8 mouse cellular contexts compared by ENCODE assay signal in the genomic region with DNA sequence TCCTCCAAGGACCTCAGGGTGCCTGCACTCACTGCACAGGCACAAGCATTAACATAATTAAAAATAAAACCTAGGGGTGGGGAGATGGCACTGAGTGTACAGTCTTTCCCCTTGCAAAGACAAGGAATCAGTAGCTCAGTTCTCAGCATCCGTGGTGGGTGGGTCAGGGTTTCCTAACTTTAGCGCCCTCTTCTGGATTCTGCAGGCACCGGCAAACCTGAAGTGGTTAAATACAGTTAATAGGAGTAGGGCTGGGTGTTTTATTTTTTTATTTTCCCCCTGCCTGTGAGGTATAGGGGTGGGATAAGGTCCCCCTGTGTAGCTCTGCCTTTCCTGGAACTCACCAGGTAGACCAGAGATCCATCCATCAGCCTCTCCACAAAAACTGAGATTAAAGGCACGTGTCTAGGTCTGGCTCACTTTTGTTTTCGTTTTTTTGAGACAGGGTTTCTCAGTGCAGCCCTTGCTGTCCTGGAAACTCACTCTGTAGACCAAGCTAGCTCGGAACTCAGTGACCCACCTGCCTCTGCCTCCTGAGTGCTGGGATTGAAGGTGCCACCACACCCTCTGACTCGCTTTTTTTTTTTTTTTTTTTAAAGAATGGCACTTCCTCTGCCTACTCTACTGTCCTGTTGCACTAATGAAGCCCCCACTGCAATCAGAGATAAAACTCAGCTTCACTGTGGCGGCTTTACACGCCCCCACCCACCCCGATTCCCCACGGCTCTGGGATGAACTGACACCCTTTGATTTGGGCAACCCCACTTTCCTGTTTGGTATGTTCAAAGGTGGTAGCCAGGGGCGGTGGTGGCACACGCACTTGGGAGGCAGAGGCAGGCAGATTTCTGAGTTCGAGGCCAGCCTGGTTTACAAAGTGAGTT. TPM values are rescaled to one million over a fixed set of nuclear protein-coding genes. Genes with fewer than 3 reads are reported as not detected.
DNase-seq lines count a peak whose midpoint lies in the region; ATAC-seq and TF ChIP-seq lines count a peak whose summit lies in the region.

No protein-coding gene starts in this region.

- no peak for ATAC-seq in embryonic facial prominence, embryonic 11.5 days (replicated peaks; ENCODE audit: insufficient number of reproducible peaks, low FRiP score, low TSS enrichment, low read depth)
- ATAC-seq in liver, postnatal 0 days, result no peak
- ATAC-seq in stomach, postnatal 0 days (ENCODE audit: low FRiP score, low TSS enrichment), result no peak
- no peak for ATAC-seq in erythroblast, adult 5-6 weeks (replicated peaks; ENCODE audit: low FRiP score, poor library complexity, severe bottlenecking)

- peaks cover 9 to 28% of the 10 kb centered on the region in 2 experiments for H3K4me1 ChIP-seq in CH12.LX (ENCODE audit: control insufficient read depth in 1 of 2, insufficient read depth in 2 of 2)
- peaks cover 5% of the 10 kb centered on the region; the same call in 1 of the 2 replicates for H3K4me1 ChIP-seq in embryonic facial prominence, embryonic 11.5 days (ENCODE audit: control insufficient read depth, insufficient read depth, low read length)
- peaks cover 20% of the 10 kb centered on the region for H3K4me1 ChIP-seq in liver, postnatal 0 days (ENCODE audit: insufficient read depth)
- H3K4me1 ChIP-seq in stomach, postnatal 0 days (replicated peaks; ENCODE audit: control insufficient read depth, insufficient read depth), result 0 out of 2 replicates have a peak, but pooled peaks cover 4% of the 10 kb centered on the region

- no peak for TF ChIP-seq EP300 in CH12.LX (IDR thresholded peaks at IDR 0.05; ENCODE audit: low read length)
- TF ChIP-seq EP300 in liver, postnatal 0 days (IDR thresholded peaks at IDR 0.05; ENCODE audit: low read depth), result no peak
- no peak for TF ChIP-seq EP300 in stomach, postnatal 0 days (optimal IDR thresholded peaks at IDR 0.05)

- H3K27me3 ChIP-seq in CH12.LX (replicated peaks), result no peaks in the 10 kb centered on the region
- peaks cover 11% of the 10 kb centered on the region for H3K27me3 ChIP-seq in embryonic facial prominence, embryonic 11.5 days (ENCODE audit: control insufficient read depth, insufficient read depth, low read length)
- H3K27me3 ChIP-seq in liver, postnatal 0 days (ENCODE audit: insufficient read depth, low read length), result peaks cover 23% of the 10 kb centered on the region
- H3K27me3 ChIP-seq in stomach, postnatal 0 days (ENCODE audit: control insufficient read depth, insufficient read depth, low read length), result no peaks in the 10 kb centered on the region

- H3K36me3 ChIP-seq in CH12.LX (replicated peaks in 1 of 2; ENCODE audit: control insufficient read depth in 1 of 2, insufficient read depth in 1 of 2, low read length in 1 of 2), result peaks cover 35 to 58% of the 10 kb centered on the region in 2 experiments
- peaks cover 16% of the 10 kb centered on the region for H3K36me3 ChIP-seq in embryonic facial prominence, embryonic 11.5 days (replicated peaks; ENCODE audit: control insufficient read depth, insufficient read depth, low read depth, low read length)
- H3K36me3 ChIP-seq in liver, postnatal 0 days (replicated peaks; ENCODE audit: insufficient read depth, low read length), result peaks cover 31% of the 10 kb centered on the region
- peaks cover 16% of the 10 kb centered on the region for H3K36me3 ChIP-seq in stomach, postnatal 0 days (ENCODE audit: control insufficient read depth, insufficient read depth, low read length)

- no peak for DNase-seq in gastrocnemius, adult 2 months
- no peak for DNase-seq in gastrocnemius, adult 8-10 months (ENCODE audit: low spot score in 2 of 2)
- peak; percentile 62 for DNase-seq in CH12.LX (ENCODE audit: extremely low read depth)
- DNase-seq in embryonic facial prominence, embryonic 11.5 days (ENCODE audit: low spot score), result peak; percentile 72
- DNase-seq in induced T-regulatory cell, adult 2 months (ENCODE audit: low read depth), result peak; percentile 82
- DNase-seq in liver, postnatal 0 days, result peak; percentile 55
- peak; percentile 54 for DNase-seq in stomach, postnatal 0 days (ENCODE audit: low spot score)

- H3K4me2 ChIP-seq in CH12.LX (ENCODE audit: insufficient read depth, low read depth, poor library complexity, severe bottlenecking), result peak overlapping the region; percentile 87
- no peak overlapping the region; the same call in 1 of the 2 replicates for H3K4me2 ChIP-seq in embryonic facial prominence, embryonic 11.5 days (ENCODE audit: low read depth, low read length)
- H3K4me2 ChIP-seq in liver, postnatal 0 days (ENCODE audit: low read depth, low read length), result peak overlapping the region; percentile 99
- H3K4me2 ChIP-seq in stomach, postnatal 0 days (replicated peaks; ENCODE audit: low read depth), result peak overlapping the region; percentile 98

- no peak; the same call in 1 of the 2 replicates for TF ChIP-seq POLR2A in CH12.LX (IDR thresholded peaks at IDR 0.05; ENCODE audit: low read depth, low read length)

- WGBS in embryonic facial prominence, embryonic 11.5 days, result 64% methylated on average over 14 of the region's 14 CpGs
- 47% methylated on average over 14 of the region's 14 CpGs for WGBS in liver, postnatal 0 days (ENCODE audit: insufficient replicate concordance)
- 56% methylated on average over 14 of the region's 14 CpGs for WGBS in stomach, postnatal 0 days

- H3K9ac ChIP-seq in CH12.LX (ENCODE audit: insufficient read depth, low read depth), result peak overlapping the region; percentile 65
- no peak overlapping the region for H3K9ac ChIP-seq in embryonic facial prominence, embryonic 11.5 days (replicated peaks; ENCODE audit: low read length)
- H3K9ac ChIP-seq in liver, postnatal 0 days (replicated peaks), result no peak overlapping the region
- H3K9ac ChIP-seq in stomach, postnatal 0 days (ENCODE audit: low read length), result no peak overlapping the region

- no peaks in the 10 kb centered on the region for H3K9me3 ChIP-seq in CH12.LX (replicated peaks; ENCODE audit: low read length)
- H3K9me3 ChIP-seq in embryonic facial prominence, embryonic 11.5 days (replicated peaks; ENCODE audit: control insufficient read depth, low read length), result no peaks in the 10 kb centered on the region
- no peaks in the 10 kb centered on the region for H3K9me3 ChIP-seq in liver, postnatal 0 days (ENCODE audit: low read length)
- H3K9me3 ChIP-seq in stomach, postnatal 0 days (ENCODE audit: control insufficient read depth, low read length), result no peaks in the 10 kb centered on the region

- dilution Hi-C loops in CH12.LX (cut with MboI; ENCODE audit: extremely low pct_ligation_motif_present, extremely low pct_unique_long_range_greater_than_20kb, low sequenced_read_pairs), result no loop called here

- H3K4me3 ChIP-seq in gastrocnemius, adult 2 months, result peak overlapping the region; percentile 72
- H3K4me3 ChIP-seq in CH12.LX (replicated peaks in 1 of 3; ENCODE audit: low read depth in 2 of 3, low read length in 2 of 3, poor library complexity in 1 of 3), result peak overlapping the region; percentile 50 to 62 (median 60)
- peak overlapping the region; percentile 67; the same call in 1 of the 2 replicates for H3K4me3 ChIP-seq in embryonic facial prominence, embryonic 11.5 days (ENCODE audit: low read depth, low read length)
- peak overlapping the region; percentile 68; the same call in 1 of the 2 replicates for H3K4me3 ChIP-seq in liver, postnatal 0 days (ENCODE audit: low read depth, low read length)
- H3K4me3 ChIP-seq in stomach, postnatal 0 days (ENCODE audit: low read depth, low read length), result no peak overlapping the region

- H3K79me2 ChIP-seq in CH12.LX (replicated peaks; ENCODE audit: control insufficient read depth, extremely low read depth, insufficient read depth, poor library complexity, severe bottlenecking), result peaks cover 11% of the 10 kb centered on the region

- H3K27ac ChIP-seq in gastrocnemius, adult 2 months, result no peak overlapping the region
- peak overlapping the region; percentile 25; the same call in 1 of the 2 replicates for H3K27ac ChIP-seq in CH12.LX (ENCODE audit: insufficient read depth, low read depth)
- no peak overlapping the region for H3K27ac ChIP-seq in embryonic facial prominence, embryonic 11.5 days (replicated peaks; ENCODE audit: low read depth, low read length)
- H3K27ac ChIP-seq in liver, postnatal 0 days (ENCODE audit: low read depth), result no peak overlapping the region
- H3K27ac ChIP-seq in stomach, postnatal 0 days (replicated peaks), result no peak overlapping the region

- TF ChIP-seq CTCF in gastrocnemius, adult 2 months (IDR thresholded peaks at IDR 0.05), result peak; percentile 52
- peak; percentile 38 to 63; a peak in 3 of 4 replicates for TF ChIP-seq CTCF in CH12.LX (conservative IDR thresholded peaks at IDR 0.05 in 1 of 2, IDR thresholded peaks at IDR 0.05 in 1 of 2; ENCODE audit: low read depth in 2 of 2, low read length in 2 of 2)
- peak; percentile 61 for TF ChIP-seq CTCF in liver, postnatal 0 days (IDR thresholded peaks at IDR 0.05; ENCODE audit: low read depth)
- peak; percentile 71 for TF ChIP-seq CTCF in stomach, postnatal 0 days (IDR thresholded peaks at IDR 0.05; ENCODE audit: low read depth)

- in situ Hi-C loops in CH12.LX (cut with MboI; ENCODE audit: low pct_ligation_motif_present, low pct_unique_long_range_greater_than_20kb, low sequenced_read_pairs), result no loop called here

- intact Hi-C loops in gastrocnemius, adult 2 months (cut with DNase I), result no loop called here

- no peak for TF ChIP-seq RAD21 in CH12.LX (IDR thresholded peaks at IDR 0.05; ENCODE audit: low read depth, low read length)

RNA-seq across cellular contexts. Expression of a gene that starts 0.5 kb away (rescaled TPM):
- under 1 TPM in 1 of 2 experiments, not detected in 1; 0.14 TPM for total RNA-seq in gastrocnemius, adult 2 months (2021)
- not detected for total RNA-seq in gastrocnemius, adult 8-10 months (2022)
- total RNA-seq in CH12.LX (2012; rRNA removed), result 2.7 and 3.6 TPM in 2 replicates
- total RNA-seq in CH12.LX (2014; rRNA removed), result 1.5 and 1.8 TPM in 2 replicates
- polyA plus RNA-seq in CH12.LX (2012; ENCODE audit: insufficient read length, low read depth), result 4.0 and 4.2 TPM in 2 replicates
- 0.89 and 1.2 TPM in 2 replicates for polyA plus RNA-seq in embryonic facial prominence, embryonic 11.5 days (2014; fragmentation: Nextera tagmentation; extraction: Ambion mirVana)
- polyA plus RNA-seq in liver, postnatal 0 days (2015; fragmentation: Nextera tagmentation; extraction: Ambion mirVana), result 0.12 TPM in 1 of 2 replicates, not detected in the other
- polyA plus RNA-seq in stomach, postnatal 0 days (2015; fragmentation: Nextera tagmentation; extraction: Ambion mirVana), result 0.73 and 0.79 TPM in 2 replicates
- 0.42 TPM in 1 of 2 replicates, not detected in the other for total RNA-seq in erythroblast, adult 5-6 weeks (2015; ENCODE audit: low replicate concordance)
- 0.42 and 1.4 TPM in 2 replicates for total RNA-seq in erythroblast, adult 5-6 weeks (2017; ENCODE audit: low replicate concordance)

RNA-seq across cellular contexts. Expression of a gene that starts 4.9 kb away (rescaled TPM):
- total RNA-seq in gastrocnemius, adult 2 months (2021), result 10 to 100 TPM; 55.8 to 59.5 TPM
- total RNA-seq in gastrocnemius, adult 8-10 months (2022), result 10 to 100 TPM; 56.2 to 75.3 (median 61.7) TPM
- total RNA-seq in CH12.LX (2012; rRNA removed), result 24.8 and 32.5 TPM in 2 replicates
- total RNA-seq in CH12.LX (2014; rRNA removed), result 9.0 and 15.8 TPM in 2 replicates
- 45.4 and 52.6 TPM in 2 replicates for polyA plus RNA-seq in CH12.LX (2012; ENCODE audit: insufficient read length, low read depth)
- 55.3 and 63.2 TPM in 2 replicates for polyA plus RNA-seq in embryonic facial prominence, embryonic 11.5 days (2014; fragmentation: Nextera tagmentation; extraction: Ambion mirVana)
- 62.6 and 68.7 TPM in 2 replicates for polyA plus RNA-seq in liver, postnatal 0 days (2015; fragmentation: Nextera tagmentation; extraction: Ambion mirVana)
- polyA plus RNA-seq in stomach, postnatal 0 days (2015; fragmentation: Nextera tagmentation; extraction: Ambion mirVana), result 119 and 125 TPM in 2 replicates
- total RNA-seq in erythroblast, adult 5-6 weeks (2015; ENCODE audit: low replicate concordance), result 15.4 and 42.8 TPM in 2 replicates
- total RNA-seq in erythroblast, adult 5-6 weeks (2017; ENCODE audit: low replicate concordance), result 22.7 and 29.7 TPM in 2 replicates

RNA-seq across cellular contexts. Expression of a gene that starts 5.0 kb away (rescaled TPM):
- total RNA-seq in gastrocnemius, adult 2 months (2021), result 10 to 100 TPM; 13.7 to 14.5 TPM
- total RNA-seq in gastrocnemius, adult 8-10 months (2022), result 10 to 100 TPM; 12.9 to 20.4 (median 16.6) TPM
- total RNA-seq in CH12.LX (2012; rRNA removed), result 361 and 433 TPM in 2 replicates
- total RNA-seq in CH12.LX (2014; rRNA removed), result 350 and 356 TPM in 2 replicates
- polyA plus RNA-seq in CH12.LX (2012; ENCODE audit: insufficient read length, low read depth), result 367 and 386 TPM in 2 replicates
- 121 and 127 TPM in 2 replicates for polyA plus RNA-seq in embryonic facial prominence, embryonic 11.5 days (2014; fragmentation: Nextera tagmentation; extraction: Ambion mirVana)
- polyA plus RNA-seq in liver, postnatal 0 days (2015; fragmentation: Nextera tagmentation; extraction: Ambion mirVana), result 23.9 and 24.8 TPM in 2 replicates
- polyA plus RNA-seq in stomach, postnatal 0 days (2015; fragmentation: Nextera tagmentation; extraction: Ambion mirVana), result 47.7 and 48.0 TPM in 2 replicates
- 14.8 and 18.8 TPM in 2 replicates for total RNA-seq in erythroblast, adult 5-6 weeks (2015; ENCODE audit: low replicate concordance)
- total RNA-seq in erythroblast, adult 5-6 weeks (2017; ENCODE audit: low replicate concordance), result 9.6 and 15.1 TPM in 2 replicates

RNA-seq across cellular contexts. Expression of a gene that starts 30.0 kb away (rescaled TPM):
- total RNA-seq in gastrocnemius, adult 2 months (2021), result 10 to 100 TPM; 37.2 to 43.8 TPM
- total RNA-seq in gastrocnemius, adult 8-10 months (2022), result 10 to 100 TPM; 35.8 to 40.7 (median 37.8) TPM
- 13.8 and 14.2 TPM in 2 replicates for total RNA-seq in CH12.LX (2012; rRNA removed)
- 8.6 and 9.1 TPM in 2 replicates for total RNA-seq in CH12.LX (2014; rRNA removed)
- 24.3 and 28.6 TPM in 2 replicates for polyA plus RNA-seq in CH12.LX (2012; ENCODE audit: insufficient read length, low read depth)
- polyA plus RNA-seq in embryonic facial prominence, embryonic 11.5 days (2014; fragmentation: Nextera tagmentation; extraction: Ambion mirVana), result 38.5 and 43.7 TPM in 2 replicates
- polyA plus RNA-seq in liver, postnatal 0 days (2015; fragmentation: Nextera tagmentation; extraction: Ambion mirVana), result 5.6 and 6.2 TPM in 2 replicates
- 13.5 and 17.7 TPM in 2 replicates for polyA plus RNA-seq in stomach, postnatal 0 days (2015; fragmentation: Nextera tagmentation; extraction: Ambion mirVana)
- 4.0 and 23.1 TPM in 2 replicates for total RNA-seq in erythroblast, adult 5-6 weeks (2015; ENCODE audit: low replicate concordance)
- total RNA-seq in erythroblast, adult 5-6 weeks (2017; ENCODE audit: low replicate concordance), result 12.3 and 28.2 TPM in 2 replicates

RNA-seq across cellular contexts. Expression of a gene that starts 44.4 kb away (rescaled TPM):
- not detected for total RNA-seq in gastrocnemius, adult 2 months (2021)
- total RNA-seq in gastrocnemius, adult 8-10 months (2022), result under 1 TPM in 1 of 4 experiments, not detected in 3; 0.19 TPM
- total RNA-seq in CH12.LX (2012; rRNA removed), result 0.08 and 0.13 TPM in 2 replicates
- total RNA-seq in CH12.LX (2014; rRNA removed), result not detected in 2 replicates
- polyA plus RNA-seq in CH12.LX (2012; ENCODE audit: insufficient read length, low read depth), result not detected in 2 replicates
- polyA plus RNA-seq in embryonic facial prominence, embryonic 11.5 days (2014; fragmentation: Nextera tagmentation; extraction: Ambion mirVana), result 1.2 and 2.0 TPM in 2 replicates
- not detected in 2 replicates for polyA plus RNA-seq in liver, postnatal 0 days (2015; fragmentation: Nextera tagmentation; extraction: Ambion mirVana)
- polyA plus RNA-seq in stomach, postnatal 0 days (2015; fragmentation: Nextera tagmentation; extraction: Ambion mirVana), result 8.9 and 10.8 TPM in 2 replicates
- not detected in 2 replicates for total RNA-seq in erythroblast, adult 5-6 weeks (2015; ENCODE audit: low replicate concordance)
- total RNA-seq in erythroblast, adult 5-6 weeks (2017; ENCODE audit: low replicate concordance), result not detected in 2 replicates

Comparison
In these comparisons a context has a peak if more than half of its experiments do, and no peak if none do; other contexts are left out.
1. DNase-seq: peak in CH12.LX (single experiment), embryonic facial prominence, embryonic 11.5 days (single experiment), induced T-regulatory cell, adult 2 months (single experiment), liver, postnatal 0 days (single experiment) and stomach, postnatal 0 days (single experiment); none in gastrocnemius, adult 2 months (single experiment) and gastrocnemius, adult 8-10 months (0 of 2).
2. RNA of a gene that starts 5.0 kb away (total RNA-seq): 350 to 433 TPM in CH12.LX; 9.6 to 18.8 TPM in erythroblast, adult 5-6 weeks, 12.9 to 20.4 TPM in gastrocnemius, adult 8-10 months and 13.7 to 14.5 TPM in gastrocnemius, adult 2 months; every median in the first group is over 10 times any median in the second.
3. Peak in every context shown above with its lines, with median percentiles within 50 percentile points of each other: CTCF ChIP-seq.